In the genomic region with DNA sequence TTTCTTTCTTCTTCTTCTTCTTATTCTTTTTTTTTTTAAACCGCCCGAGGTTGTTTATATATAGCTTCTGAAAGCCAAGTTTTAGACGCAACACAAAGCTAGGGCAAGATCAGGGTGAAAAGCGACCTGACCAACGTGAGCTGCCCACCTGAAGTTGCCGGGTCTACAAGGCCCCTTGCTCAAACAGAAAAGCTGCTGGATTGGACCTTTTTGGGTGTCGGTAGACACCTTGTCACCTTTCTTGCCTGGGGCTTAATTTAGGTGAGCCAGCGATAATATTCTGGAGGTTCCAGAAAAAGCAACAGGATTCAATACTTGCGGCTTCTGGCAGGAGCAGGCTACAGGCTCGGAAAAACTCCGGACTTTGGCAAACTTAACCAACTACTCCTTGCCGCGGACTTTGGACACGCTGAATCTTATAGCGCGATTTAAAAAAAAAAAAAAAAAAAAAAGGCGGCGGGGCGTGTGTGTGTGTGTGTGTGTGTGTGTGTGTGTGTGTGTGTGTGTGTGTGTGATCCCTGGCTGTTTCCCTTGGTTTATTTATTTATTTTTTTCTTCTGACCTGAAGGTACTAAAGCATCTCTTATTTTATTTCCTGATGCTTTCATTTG, we compare ENCODE assay signal across 10 mouse cellular contexts.
DNase-seq lines count a peak whose midpoint lies in the region; ATAC-seq and TF ChIP-seq lines count a peak whose summit lies in the region.
"Had no signal": no experiment of that assay in that cellular context is flagged by ENCODE, and none has a peak within 500 bp of the region (broad histone marks: within the 10 kb centered on the region; RNA-seq: fewer than 3 reads in every experiment).

No protein-coding gene starts in this region.

- intact Hi-C loops in left cerebral cortex, adult 2 months (cut with DNase I) = loop anchor here (5.0 to 10.0 kb wide), 2 partner anchors 443 to 1400 kb away; no protein-coding TSS in a partner anchor

- peak overlapping the region; percentile 31 for H3K4me3 ChIP-seq in forebrain, embryonic 12.5 days (replicated peaks)
- H3K4me3 ChIP-seq in forebrain, embryonic 15.5 days = no peak overlapping the region
- peak overlapping the region; percentile 61 for H3K4me3 ChIP-seq in lung, embryonic 16.5 days (ENCODE audit: low read length)
- H3K4me3 ChIP-seq in intestine, embryonic 16.5 days (ENCODE audit: low read length) = peak overlapping the region; percentile 47
- peak overlapping the region; percentile 49 for H3K4me3 ChIP-seq in stomach, embryonic 14.5 days (ENCODE audit: low read depth, low read length)
- H3K4me3 ChIP-seq in left cerebral cortex, adult 2 months = no peak overlapping the region

- DNase-seq in lung, postnatal 36 days = no peak
- DNase-seq in thymus, adult 18-20 months = no peak
- no peak for DNase-seq in left cerebral cortex, adult 2 months (ENCODE audit: extremely low spot score in 1 of 2, low spot score in 2 of 2)
- DNase-seq: kidney, adult 8-10 months had no signal

- no peak overlapping the region for H3K9ac ChIP-seq in forebrain, embryonic 12.5 days
- no peak overlapping the region for H3K9ac ChIP-seq in forebrain, embryonic 15.5 days (replicated peaks)
- H3K9ac ChIP-seq in lung, embryonic 16.5 days (ENCODE audit: low read length) = peak overlapping the region; percentile 67
- peak overlapping the region; percentile 48; the same call in 1 of the 2 replicates for H3K9ac ChIP-seq in intestine, embryonic 16.5 days (ENCODE audit: low read depth, low read length)
- H3K9ac ChIP-seq in stomach, embryonic 14.5 days (replicated peaks; ENCODE audit: low read depth, low read length) = peak overlapping the region; percentile 25; the same call in 1 of the 2 replicates

- H3K4me2 ChIP-seq in forebrain, embryonic 12.5 days = peak overlapping the region; percentile 40; the same call in 1 of the 2 replicates
- no peak overlapping the region for H3K4me2 ChIP-seq in forebrain, embryonic 15.5 days (replicated peaks)
- H3K4me2 ChIP-seq in lung, embryonic 16.5 days (ENCODE audit: low read depth, low read length) = peak overlapping the region; percentile 57
- peak overlapping the region; percentile 56 for H3K4me2 ChIP-seq in intestine, embryonic 16.5 days (ENCODE audit: low read depth, low read length)
- peak overlapping the region; percentile 94 for H3K4me2 ChIP-seq in stomach, embryonic 14.5 days (replicated peaks; ENCODE audit: low read depth, low read length)

- peaks cover 39% of the 10 kb centered on the region for H3K4me1 ChIP-seq in forebrain, embryonic 12.5 days
- H3K4me1 ChIP-seq in forebrain, embryonic 15.5 days = peaks cover 42% of the 10 kb centered on the region
- H3K4me1 ChIP-seq in lung, embryonic 16.5 days (replicated peaks; ENCODE audit: control insufficient read depth, insufficient read depth, low read length) = peaks cover 16% of the 10 kb centered on the region
- H3K4me1 ChIP-seq in intestine, embryonic 16.5 days (ENCODE audit: control insufficient read depth, insufficient read depth, low read length) = peaks cover 25% of the 10 kb centered on the region
- 0 out of 2 replicates have a peak, but pooled peaks cover 3% of the 10 kb centered on the region for H3K4me1 ChIP-seq in stomach, embryonic 14.5 days (ENCODE audit: control insufficient read depth, insufficient read depth, low read length)

- ATAC-seq in forebrain, embryonic 12.5 days (ENCODE audit: low FRiP score) = no peak
- no peak for ATAC-seq in forebrain, embryonic 15.5 days (replicated peaks)
- ATAC-seq in lung, embryonic 16.5 days (ENCODE audit: low read depth) = no peak
- ATAC-seq in intestine, embryonic 16.5 days = no peak
- no peak for ATAC-seq in stomach, embryonic 14.5 days (ENCODE audit: insufficient number of reproducible peaks, insufficient read depth, low FRiP score, low read depth)
- ATAC-seq: CD4-positive, CD25-positive, alpha-beta regulatory T cell, adult 4 months had no signal

- H3K27ac ChIP-seq in forebrain, embryonic 12.5 days = no peak overlapping the region
- no peak overlapping the region for H3K27ac ChIP-seq in forebrain, embryonic 15.5 days (replicated peaks)
- no peak overlapping the region for H3K27ac ChIP-seq in lung, embryonic 16.5 days (ENCODE audit: low read length)
- no peak overlapping the region for H3K27ac ChIP-seq in intestine, embryonic 16.5 days (ENCODE audit: low read length)
- no peak overlapping the region for H3K27ac ChIP-seq in stomach, embryonic 14.5 days (ENCODE audit: low read length)
- no peak overlapping the region for H3K27ac ChIP-seq in left cerebral cortex, adult 2 months

- H3K9me3 ChIP-seq in forebrain, embryonic 12.5 days = no peaks in the 10 kb centered on the region
- H3K9me3 ChIP-seq in forebrain, embryonic 15.5 days = no peaks in the 10 kb centered on the region
- no peaks in the 10 kb centered on the region for H3K9me3 ChIP-seq in lung, embryonic 16.5 days (ENCODE audit: control insufficient read depth, low read length)
- no peaks in the 10 kb centered on the region for H3K9me3 ChIP-seq in intestine, embryonic 16.5 days (ENCODE audit: control insufficient read depth, low read length)
- H3K9me3 ChIP-seq in stomach, embryonic 14.5 days (ENCODE audit: control insufficient read depth, low read depth, low read length) = no peaks in the 10 kb centered on the region

- TF ChIP-seq CTCF in left cerebral cortex, adult 2 months (IDR thresholded peaks at IDR 0.05) = no peak

- no peaks in the 10 kb centered on the region for H3K36me3 ChIP-seq in forebrain, embryonic 12.5 days (replicated peaks)
- H3K36me3 ChIP-seq in forebrain, embryonic 15.5 days = no peaks in the 10 kb centered on the region
- H3K36me3 ChIP-seq in lung, embryonic 16.5 days (ENCODE audit: control insufficient read depth, insufficient read depth, low read length) = no peaks in the 10 kb centered on the region
- no peaks in the 10 kb centered on the region for H3K36me3 ChIP-seq in intestine, embryonic 16.5 days (ENCODE audit: control insufficient read depth, insufficient read depth, low read length)
- no peaks in the 10 kb centered on the region for H3K36me3 ChIP-seq in stomach, embryonic 14.5 days (ENCODE audit: control insufficient read depth, insufficient read depth, low read length)

- peaks cover 92% of the 10 kb centered on the region for H3K27me3 ChIP-seq in forebrain, embryonic 12.5 days
- H3K27me3 ChIP-seq in forebrain, embryonic 15.5 days = peaks cover 85% of the 10 kb centered on the region
- H3K27me3 ChIP-seq in lung, embryonic 16.5 days (ENCODE audit: control insufficient read depth, insufficient read depth, low read depth, low read length) = peaks cover 19% of the 10 kb centered on the region; the same call in 1 of the 2 replicates
- peaks cover 30% of the 10 kb centered on the region for H3K27me3 ChIP-seq in intestine, embryonic 16.5 days (replicated peaks; ENCODE audit: control insufficient read depth, insufficient read depth, low read length)
- H3K27me3 ChIP-seq in stomach, embryonic 14.5 days (ENCODE audit: control insufficient read depth, insufficient read depth, low read length) = peaks cover 12% of the 10 kb centered on the region

- under 1% methylated on average over 17 of the region's 19 CpGs for WGBS in forebrain, embryonic 12.5 days
- 2% methylated on average over 17 of the region's 19 CpGs for WGBS in forebrain, embryonic 15.5 days
- WGBS in lung, embryonic 16.5 days = 2% methylated on average over 19 of the region's 19 CpGs
- 4% methylated on average over 17 of the region's 19 CpGs for WGBS in intestine, embryonic 16.5 days
- 2% methylated on average over 16 of the region's 19 CpGs for WGBS in stomach, embryonic 14.5 days

Comparison
In these comparisons a context has a peak if more than half of its experiments do, and no peak if none do; other contexts are left out.
1. H3K4me3 ChIP-seq: peak in forebrain, embryonic 12.5 days (single experiment), lung, embryonic 16.5 days (single experiment), intestine, embryonic 16.5 days (single experiment) and stomach, embryonic 14.5 days (single experiment); none in forebrain, embryonic 15.5 days (single experiment) and left cerebral cortex, adult 2 months (single experiment).
2. H3K9ac ChIP-seq: peak in lung, embryonic 16.5 days (single experiment), intestine, embryonic 16.5 days (single experiment) and stomach, embryonic 14.5 days (single experiment); none in forebrain, embryonic 12.5 days (single experiment) and forebrain, embryonic 15.5 days (single experiment).